Mouse (Mus musculus) liver, embryonic 14.5 days (tissue): ENCODE results near the gene Nckipsd.

Experiments used
- CTCF ChIP-seq: IDR thresholded peaks from 2 replicates; pipeline ENCODE4 v1.5.1; 2016; ENCODE audit warnings: antibody characterized with exemption, low read depth, control low read depth
- EP300 ChIP-seq: IDR thresholded peaks from 2 replicates; pipeline ENCODE4 v1.6.1; 2016; ENCODE audit warnings: antibody characterized with exemption, low read depth

DNA sequence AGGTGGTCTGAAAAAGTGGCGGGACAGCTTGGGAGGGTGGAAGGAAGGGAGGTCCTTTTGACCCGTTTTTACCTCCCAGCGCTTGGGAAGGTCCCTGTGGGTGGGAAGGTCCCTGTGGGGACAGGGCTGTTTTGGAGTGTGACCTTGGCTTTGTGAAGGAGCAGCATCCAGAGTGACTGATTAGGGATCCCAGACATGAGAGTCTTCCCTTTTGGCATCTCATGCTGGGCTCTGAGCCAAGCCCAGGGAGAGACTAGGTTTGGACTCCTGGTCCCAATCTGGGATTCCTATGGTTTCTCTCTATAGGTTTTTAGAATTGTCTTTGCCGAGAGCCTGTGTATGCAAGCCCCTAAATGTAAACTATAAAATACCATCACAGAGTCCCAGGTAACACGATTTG, 2.3 kb downstream of the Nckipsd start:
- no peak for TF ChIP-seq CTCF
- TF ChIP-seq EP300, result no peak
